In the genomic region with DNA sequence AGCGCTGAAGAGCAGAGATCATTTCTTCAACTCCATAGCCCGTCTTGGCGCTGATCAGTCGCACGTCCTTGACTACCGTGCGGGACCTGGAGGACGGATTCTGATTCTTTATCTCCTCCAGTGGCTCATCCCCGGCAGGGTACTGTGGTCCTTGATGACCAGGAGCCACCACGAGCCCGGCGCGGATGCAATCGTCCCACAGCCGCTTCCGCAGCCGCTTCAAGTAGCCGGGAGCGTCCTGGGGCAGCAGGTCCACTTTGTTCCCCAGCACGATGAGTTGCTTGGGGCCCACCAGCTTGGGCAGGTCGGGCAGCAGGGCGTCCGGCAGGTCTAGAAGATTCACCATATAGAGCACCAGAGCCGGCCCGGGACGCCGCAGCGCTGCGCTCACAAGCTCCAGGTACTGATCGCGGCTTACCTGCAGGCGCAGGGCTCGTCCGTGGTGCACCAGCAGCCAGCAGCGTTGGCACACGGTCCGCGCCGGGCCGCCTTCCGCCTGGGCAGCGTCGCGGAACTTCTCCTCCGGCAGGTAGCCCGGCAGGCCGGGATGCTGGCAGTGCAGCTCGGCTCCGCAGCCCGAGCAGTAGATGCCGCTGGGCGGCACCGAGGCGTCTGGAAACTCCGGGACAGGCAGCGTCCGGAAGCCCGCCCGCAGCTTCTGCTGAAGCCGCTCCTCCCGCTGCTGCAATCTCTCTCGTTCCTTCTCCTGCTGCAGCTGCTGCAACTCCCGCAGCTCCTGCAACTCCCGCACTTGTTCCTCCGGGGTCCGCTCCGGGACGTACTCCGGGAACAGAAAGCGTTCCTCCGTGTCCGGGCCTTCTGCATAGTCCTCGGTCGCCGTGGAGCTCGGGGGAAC, we compare ENCODE assay signal across 8 mouse cellular contexts. TPM values are rescaled to one million over a fixed set of nuclear protein-coding genes. Genes with fewer than 3 reads are reported as not detected.
DNase-seq lines count a peak whose midpoint lies in the region; ATAC-seq and TF ChIP-seq lines count a peak whose summit lies in the region.

No protein-coding gene starts in this region.

- H3ac ChIP-seq in C2C12 (ENCODE audit: control insufficient read depth, insufficient read length, low read depth), result peak overlapping the region; percentile 83

- H3K9me3 ChIP-seq in forebrain, postnatal 0 days (ENCODE audit: low read length), result no peaks in the 10 kb centered on the region
- H3K9me3 ChIP-seq in intestine, embryonic 16.5 days (ENCODE audit: control insufficient read depth, low read length), result no peaks in the 10 kb centered on the region
- no peaks in the 10 kb centered on the region for H3K9me3 ChIP-seq in lung, embryonic 16.5 days (ENCODE audit: control insufficient read depth, low read length)

- WGBS in forebrain, postnatal 0 days, result 1% methylated on average over 76 of the region's 76 CpGs
- under 1% methylated on average over 76 of the region's 76 CpGs for WGBS in intestine, embryonic 16.5 days
- under 1% methylated on average over 76 of the region's 76 CpGs for WGBS in lung, embryonic 16.5 days

- H3K27ac ChIP-seq in brown adipose tissue, adult 24 weeks (replicated peaks; ENCODE audit: low read depth, low read length), result no peak overlapping the region
- peak overlapping the region; percentile 93 for H3K27ac ChIP-seq in forebrain, postnatal 0 days (ENCODE audit: low read depth, low read length)
- H3K27ac ChIP-seq in intestine, embryonic 16.5 days (ENCODE audit: low read length), result 0 out of 2 replicates have a peak overlapping the region, but pooled peaks have one; percentile 29
- no peak overlapping the region for H3K27ac ChIP-seq in lung, embryonic 16.5 days (ENCODE audit: low read length)

- peak overlapping the region; percentile 85 for H3K4me3 ChIP-seq in C2C12 (ENCODE audit: insufficient read depth, poor library complexity, severe bottlenecking)
- H3K4me3 ChIP-seq in brown adipose tissue, adult 24 weeks (ENCODE audit: insufficient read depth, low read depth, low read length), result peak overlapping the region; percentile 71
- H3K4me3 ChIP-seq in forebrain, postnatal 0 days (ENCODE audit: low read depth, low read length), result peak overlapping the region; percentile 81
- peak overlapping the region; percentile 94 for H3K4me3 ChIP-seq in intestine, embryonic 16.5 days (ENCODE audit: low read length)
- H3K4me3 ChIP-seq in lung, embryonic 16.5 days (ENCODE audit: low read length), result peak overlapping the region; percentile 78

- peak overlapping the region; percentile 99 for H3K4me2 ChIP-seq in forebrain, postnatal 0 days (ENCODE audit: low read depth)
- H3K4me2 ChIP-seq in intestine, embryonic 16.5 days (ENCODE audit: low read depth, low read length), result peak overlapping the region; percentile 92
- peak overlapping the region; percentile 97 for H3K4me2 ChIP-seq in lung, embryonic 16.5 days (ENCODE audit: low read depth, low read length)

- no peaks in the 10 kb centered on the region for H3K27me3 ChIP-seq in C2C12 (ENCODE audit: control insufficient read depth, insufficient read depth, insufficient read length)
- no peaks in the 10 kb centered on the region for H3K27me3 ChIP-seq in forebrain, postnatal 0 days (ENCODE audit: insufficient read depth, low read length)
- H3K27me3 ChIP-seq in intestine, embryonic 16.5 days (replicated peaks; ENCODE audit: control insufficient read depth, insufficient read depth, low read length), result no peaks in the 10 kb centered on the region
- no peaks in the 10 kb centered on the region for H3K27me3 ChIP-seq in lung, embryonic 16.5 days (ENCODE audit: control insufficient read depth, insufficient read depth, low read depth, low read length)

- TF ChIP-seq CTCF in C2C12 (IDR thresholded peaks at IDR 0.05; ENCODE audit: control insufficient read depth, insufficient read depth, insufficient read length), result no peak
- TF ChIP-seq CTCF in forebrain, postnatal 0 days (IDR thresholded peaks at IDR 0.05; ENCODE audit: low read depth), result no peak

- H3K36me3 ChIP-seq in C2C12 (ENCODE audit: control insufficient read depth, insufficient read depth), result peaks cover 45% of the 10 kb centered on the region
- H3K36me3 ChIP-seq in forebrain, postnatal 0 days (ENCODE audit: insufficient read depth), result peaks cover 26% of the 10 kb centered on the region
- peaks cover 6% of the 10 kb centered on the region; the same call in 1 of the 2 replicates for H3K36me3 ChIP-seq in intestine, embryonic 16.5 days (ENCODE audit: control insufficient read depth, insufficient read depth, low read length)
- peaks cover 14% of the 10 kb centered on the region for H3K36me3 ChIP-seq in lung, embryonic 16.5 days (ENCODE audit: control insufficient read depth, insufficient read depth, low read length)

- peaks cover 86% of the 10 kb centered on the region for H3K79me2 ChIP-seq in C2C12 (ENCODE audit: control insufficient read depth, insufficient read depth)

- peak overlapping the region; percentile 90 for H3K9ac ChIP-seq in forebrain, postnatal 0 days
- H3K9ac ChIP-seq in intestine, embryonic 16.5 days (ENCODE audit: low read depth, low read length), result peak overlapping the region; percentile 84
- peak overlapping the region; percentile 84 for H3K9ac ChIP-seq in lung, embryonic 16.5 days (ENCODE audit: low read length)

- H3K4me1 ChIP-seq in brown adipose tissue, adult 24 weeks (ENCODE audit: control insufficient read depth, insufficient read depth, insufficient read length, low read length), result peaks cover 7% of the 10 kb centered on the region
- peaks cover 23% of the 10 kb centered on the region for H3K4me1 ChIP-seq in forebrain, postnatal 0 days (ENCODE audit: insufficient read depth)
- H3K4me1 ChIP-seq in intestine, embryonic 16.5 days (ENCODE audit: control insufficient read depth, insufficient read depth, low read length), result peaks cover 13% of the 10 kb centered on the region
- peaks cover 19% of the 10 kb centered on the region for H3K4me1 ChIP-seq in lung, embryonic 16.5 days (replicated peaks; ENCODE audit: control insufficient read depth, insufficient read depth, low read length)

- peak; percentile 46 for DNase-seq in cerebellum, adult 11 months
- DNase-seq in cerebellum, postnatal 4 days (ENCODE audit: low spot score in 2 of 2), result no peak
- peak; percentile 3 for DNase-seq in forebrain, postnatal 0 days
- peak; percentile 54 for DNase-seq in retina, embryonic 14.5 days (ENCODE audit: low spot score)

- H3K79me3 ChIP-seq in C2C12 (ENCODE audit: low read depth), result peaks cover 59% of the 10 kb centered on the region

- no peak; the same call in 1 of the 2 replicates for ATAC-seq in forebrain, postnatal 0 days
- ATAC-seq in intestine, embryonic 16.5 days, result peak; percentile 56
- peak; percentile 18 for ATAC-seq in lung, embryonic 16.5 days (ENCODE audit: low read depth)

TF ChIP-seq in C2C12, 6 proteins besides CTCF, POLR2A, EP300 and RAD21:
- TF ChIP-seq MAX (IDR thresholded peaks at IDR 0.05) (no peak), USF1 (IDR thresholded peaks at IDR 0.05; ENCODE audit: low read depth) (no peak), MYOD1 (IDR thresholded peaks at IDR 0.05; ENCODE audit: control insufficient read depth, insufficient read length, low read depth) (no peak), MYOG (IDR thresholded peaks at IDR 0.05; ENCODE audit: control insufficient read depth, extremely low read depth, insufficient read length) (no peak), FOSL1 (IDR thresholded peaks at IDR 0.05; ENCODE audit: insufficient read depth, low read length, poor library complexity, severe bottlenecking) (no peak), CEBPB (IDR thresholded peaks at IDR 0.05; ENCODE audit: low read depth) (no peak)

RNA-seq across cellular contexts. Expression of a gene that starts 0.6 kb away (rescaled TPM):
- 33.4 TPM for polyA plus RNA-seq in C2C12 (2012; fragmentation: generic; extraction: Trizol)
- 22.2 and 29.5 TPM in 2 replicates for polyA plus RNA-seq in brown adipose tissue, adult 24 weeks (2012; ENCODE audit: insufficient read depth, insufficient read length, missing spikeins)
- 16.2 and 18.6 TPM in 2 replicates for total RNA-seq in forebrain, postnatal 0 days (2014; rRNA removed)
- 32.5 and 36.6 TPM in 2 replicates for polyA plus RNA-seq in forebrain, postnatal 0 days (2015; fragmentation: Nextera tagmentation; extraction: Ambion mirVana)
- 30.9 and 32.6 TPM in 2 replicates for polyA plus RNA-seq in intestine, embryonic 16.5 days (2015; fragmentation: Nextera tagmentation; extraction: Ambion mirVana)
- 21.5 and 25.8 TPM in 2 replicates for polyA plus RNA-seq in lung, embryonic 16.5 days (2015; fragmentation: Nextera tagmentation; extraction: Ambion mirVana)

RNA-seq across cellular contexts. Expression of a gene that starts 0.7 kb away (rescaled TPM):
- polyA plus RNA-seq in C2C12 (2012; fragmentation: generic; extraction: Trizol), result 24.3 TPM
- polyA plus RNA-seq in brown adipose tissue, adult 24 weeks (2012; ENCODE audit: insufficient read depth, insufficient read length, missing spikeins), result 25.0 and 43.6 TPM in 2 replicates
- total RNA-seq in forebrain, postnatal 0 days (2014; rRNA removed), result 76.2 and 97.5 TPM in 2 replicates
- polyA plus RNA-seq in forebrain, postnatal 0 days (2015; fragmentation: Nextera tagmentation; extraction: Ambion mirVana), result 50.7 and 53.2 TPM in 2 replicates
- 43.4 and 44.0 TPM in 2 replicates for polyA plus RNA-seq in intestine, embryonic 16.5 days (2015; fragmentation: Nextera tagmentation; extraction: Ambion mirVana)
- 56.2 and 60.9 TPM in 2 replicates for polyA plus RNA-seq in lung, embryonic 16.5 days (2015; fragmentation: Nextera tagmentation; extraction: Ambion mirVana)

RNA-seq across cellular contexts. Expression of a gene that starts 44.0 kb away (rescaled TPM):
- polyA plus RNA-seq in C2C12 (2012; fragmentation: generic; extraction: Trizol), result 7.1 TPM
- 7.0 TPM in 2 replicates for polyA plus RNA-seq in brown adipose tissue, adult 24 weeks (2012; ENCODE audit: insufficient read depth, insufficient read length, missing spikeins)
- total RNA-seq in forebrain, postnatal 0 days (2014; rRNA removed), result 5.2 and 8.3 TPM in 2 replicates
- polyA plus RNA-seq in forebrain, postnatal 0 days (2015; fragmentation: Nextera tagmentation; extraction: Ambion mirVana), result 2.2 and 3.1 TPM in 2 replicates
- polyA plus RNA-seq in intestine, embryonic 16.5 days (2015; fragmentation: Nextera tagmentation; extraction: Ambion mirVana), result 20.1 and 21.5 TPM in 2 replicates
- polyA plus RNA-seq in lung, embryonic 16.5 days (2015; fragmentation: Nextera tagmentation; extraction: Ambion mirVana), result 29.0 and 30.0 TPM in 2 replicates

Comparison
In these comparisons a context has a peak if more than half of its experiments do, and no peak if none do; other contexts are left out.
1. DNase-seq: peak in cerebellum, adult 11 months (single experiment), forebrain, postnatal 0 days (single experiment) and retina, embryonic 14.5 days (single experiment); none in cerebellum, postnatal 4 days (0 of 2).
2. H3K27ac ChIP-seq: peak in forebrain, postnatal 0 days (single experiment) and intestine, embryonic 16.5 days (single experiment); none in brown adipose tissue, adult 24 weeks (single experiment) and lung, embryonic 16.5 days (single experiment).
3. Peak in every context shown above with its lines, with median percentiles within 50 percentile points of each other: H3K4me3 ChIP-seq, H3K4me2 ChIP-seq and H3K9ac ChIP-seq.